Mouse (Mus musculus): ENCODE measurements around the gene Ptgs1.
"Not testable (repeated sequence)": the region's sequence is repeated elsewhere in the genome, so short reads cannot be mapped to it uniquely, and the experiment has no call there.

Gene Ptgs1

GRCm38 (mm10) chr2:36230366-36230765, at the start of gene Ptgs1:
Gene Ptgs1 (plus strand): TSS chr2:36230426.
- DNase-seq (ENCODE audit: low spot score in 2 of 2): peak; percentile 24 to 48

GRCm38 (mm10) chr2:36181587-36182368, 48.4 kb upstream of the Ptgs1 start:
- not testable (repeated sequence) for DNase-seq (ENCODE audit: low spot score in 2 of 2)

DNA sequence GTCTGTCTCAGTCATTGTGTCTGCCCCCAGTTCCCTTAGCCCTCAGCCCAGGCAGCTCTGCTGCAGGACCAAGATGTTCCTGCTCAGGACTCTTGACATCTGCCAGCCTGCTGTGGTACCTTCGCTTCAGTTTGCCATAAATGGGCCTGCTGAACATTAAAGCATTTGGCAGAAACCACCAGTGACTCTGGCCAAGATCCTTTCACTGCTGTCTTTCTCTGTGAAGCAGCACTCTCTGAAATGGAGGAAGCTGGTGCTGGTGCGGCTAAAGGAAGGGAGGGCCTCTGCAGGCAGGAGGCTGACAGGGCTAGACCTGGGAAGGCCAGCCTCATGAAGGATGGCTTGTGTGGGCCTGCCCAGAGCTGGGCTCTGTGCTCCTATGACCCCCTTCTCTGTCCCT, 46.9 kb upstream of the Ptgs1 start:
- no peak for DNase-seq (ENCODE audit: low spot score in 2 of 2)

GRCm38 (mm10) chr2:36184192-36184591, 46.0 kb upstream of the Ptgs1 start:
- no peak for DNase-seq (ENCODE audit: low spot score in 2 of 2)

DNA sequence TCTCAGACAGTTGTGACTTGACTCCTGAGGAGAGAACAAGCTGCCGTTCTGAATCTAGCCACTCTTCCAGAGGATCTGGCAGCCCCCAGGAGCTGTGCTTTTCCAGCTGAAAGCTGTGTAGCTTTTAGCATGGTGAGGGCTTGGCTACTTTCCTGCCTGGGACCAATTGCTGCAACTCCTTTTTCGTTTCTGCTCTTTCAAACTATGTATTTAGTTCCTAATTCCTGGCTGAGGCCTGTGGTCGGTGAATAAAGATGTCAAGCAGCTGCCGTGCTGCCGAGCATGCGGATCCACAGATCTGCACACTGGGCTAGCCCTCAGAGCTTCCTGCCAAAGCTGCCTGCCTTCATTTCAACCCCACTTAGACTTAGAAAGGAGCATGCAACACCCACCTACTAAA, 45.4 kb upstream of the Ptgs1 start:
- DNase-seq (ENCODE audit: low spot score in 2 of 2): no peak

- not testable (repeated sequence) for DNase-seq (ENCODE audit: low spot score in 2 of 2)
Observed at GRCm38 (mm10) chr2:36189200-36189599, 41.0 kb upstream of the Ptgs1 start.

- DNase-seq (ENCODE audit: low spot score in 2 of 2): no peak
Observed at GRCm38 (mm10) chr2:36191098-36191941, 38.9 kb upstream of the Ptgs1 start.

DNA sequence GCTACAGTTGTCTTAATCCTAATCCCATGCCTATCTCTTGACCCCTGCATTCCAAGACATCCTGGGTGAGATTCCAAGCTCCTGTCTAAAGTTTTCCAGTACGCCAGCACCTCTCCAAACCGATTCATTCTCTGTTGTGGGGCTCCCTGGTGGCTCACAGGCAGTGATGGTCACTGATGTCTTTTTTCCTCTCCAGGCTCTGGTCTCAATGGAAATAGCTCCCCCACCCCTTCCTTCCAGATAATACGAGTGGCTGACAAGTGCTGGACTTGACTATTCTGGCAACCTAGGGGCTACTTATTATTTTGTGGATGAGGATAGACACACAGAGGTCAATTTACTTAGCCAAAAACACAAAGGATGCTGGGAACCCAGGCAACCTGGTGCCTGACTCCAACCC, 33.2 kb upstream of the Ptgs1 start:
- no peak for DNase-seq (ENCODE audit: low spot score in 2 of 2)

- peak; percentile 42 to 58 for DNase-seq (ENCODE audit: low spot score in 2 of 2)
Observed at GRCm38 (mm10) chr2:36197919-36198881, 32.0 kb upstream of the Ptgs1 start.

DNA sequence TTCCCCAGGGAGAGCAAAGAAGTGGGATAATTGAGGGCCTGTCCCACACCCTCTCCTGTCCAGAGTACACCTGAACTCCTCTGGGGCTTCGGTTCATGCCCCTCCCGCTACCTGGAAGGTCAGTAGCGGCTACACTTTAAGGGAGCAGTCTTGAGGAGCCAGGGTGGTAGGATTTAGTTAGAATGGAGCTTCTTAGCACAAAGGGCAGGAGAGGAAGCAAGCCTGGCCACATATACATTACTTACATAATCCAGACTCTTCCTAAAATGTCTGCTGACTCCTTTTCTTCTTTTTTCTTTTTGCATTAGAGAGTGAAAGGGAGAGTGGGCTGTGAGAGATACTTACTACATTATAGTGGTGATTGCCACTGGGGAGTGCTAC, 31.4 kb upstream of the Ptgs1 start:
- DNase-seq (ENCODE audit: low spot score in 2 of 2): no peak

- no peak for DNase-seq (ENCODE audit: low spot score in 2 of 2)
Observed at GRCm38 (mm10) chr2:36200813-36201212, 29.4 kb upstream of the Ptgs1 start.

- DNase-seq (ENCODE audit: low spot score in 2 of 2): no peak
Observed at GRCm38 (mm10) chr2:36201756-36202610, 28.2 kb upstream of the Ptgs1 start.

GRCm38 (mm10) chr2:36202611-36202880, 27.7 kb upstream of the Ptgs1 start:
- no peak for DNase-seq (ENCODE audit: low spot score in 2 of 2)

DNA sequence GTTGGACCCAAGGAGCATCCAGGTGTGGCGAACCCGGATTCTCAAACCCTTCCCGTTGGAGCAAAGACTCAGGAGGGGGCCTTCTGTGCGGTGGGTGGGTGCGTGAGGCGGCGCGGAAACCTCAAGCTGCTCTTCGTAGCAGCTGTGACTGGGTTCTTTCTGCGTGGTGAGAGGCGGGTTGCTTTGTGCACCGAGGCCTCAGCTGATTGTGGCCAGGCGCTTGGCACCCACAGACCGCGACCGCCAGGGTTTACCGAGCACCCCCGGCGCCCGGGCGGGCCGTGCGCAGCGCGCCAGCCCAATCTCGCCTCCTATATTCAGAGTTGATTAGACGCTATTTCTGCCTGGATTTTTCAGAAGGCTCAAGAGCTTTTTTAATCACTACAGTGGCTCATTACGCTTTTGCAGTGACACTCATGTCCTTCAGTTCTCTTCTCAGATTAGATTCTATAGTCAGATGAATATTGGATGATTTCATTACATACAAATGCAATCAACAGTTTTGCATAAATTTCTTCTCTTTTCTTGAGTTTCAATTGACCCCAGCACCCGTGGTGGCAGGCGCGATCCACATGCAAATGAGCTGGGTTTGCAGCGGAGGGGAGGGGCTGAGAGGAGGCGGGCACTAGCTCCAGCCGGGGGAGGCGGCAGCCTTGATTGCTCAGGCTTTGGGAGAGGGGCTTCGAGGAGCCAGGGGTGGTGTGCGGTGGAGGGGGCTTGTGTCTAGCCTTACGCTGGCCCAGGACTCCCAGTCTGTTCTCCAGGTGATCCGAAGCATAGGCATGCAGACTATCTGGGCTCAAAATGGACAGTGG, 27.0 kb upstream of the Ptgs1 start:
- DNase-seq (ENCODE audit: low spot score in 2 of 2): peak; percentile 44 to 57

DNA sequence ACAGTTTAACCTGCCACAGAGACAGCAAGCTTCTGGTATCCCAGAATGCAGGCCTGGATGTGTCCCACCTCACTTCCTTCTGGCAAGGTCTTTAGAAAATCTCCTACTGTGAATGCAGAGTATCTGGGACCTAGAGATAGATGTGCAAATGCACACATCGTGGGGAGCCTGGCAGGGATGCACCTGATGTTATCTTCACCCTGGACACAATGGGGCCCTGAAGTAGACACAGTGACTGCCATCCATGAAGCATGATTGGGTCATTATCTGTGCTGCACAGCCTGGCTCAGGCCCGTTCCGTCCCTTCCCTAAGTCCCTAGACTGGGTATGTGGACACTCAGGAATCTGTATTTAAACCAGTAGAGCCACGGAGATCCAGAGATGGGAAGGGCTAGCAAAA, 25.6 kb upstream of the Ptgs1 start:
- no peak for DNase-seq (ENCODE audit: low spot score in 2 of 2)

- DNase-seq (ENCODE audit: low spot score in 2 of 2): no peak
Observed at GRCm38 (mm10) chr2:36207071-36207470, 23.2 kb upstream of the Ptgs1 start.

DNA sequence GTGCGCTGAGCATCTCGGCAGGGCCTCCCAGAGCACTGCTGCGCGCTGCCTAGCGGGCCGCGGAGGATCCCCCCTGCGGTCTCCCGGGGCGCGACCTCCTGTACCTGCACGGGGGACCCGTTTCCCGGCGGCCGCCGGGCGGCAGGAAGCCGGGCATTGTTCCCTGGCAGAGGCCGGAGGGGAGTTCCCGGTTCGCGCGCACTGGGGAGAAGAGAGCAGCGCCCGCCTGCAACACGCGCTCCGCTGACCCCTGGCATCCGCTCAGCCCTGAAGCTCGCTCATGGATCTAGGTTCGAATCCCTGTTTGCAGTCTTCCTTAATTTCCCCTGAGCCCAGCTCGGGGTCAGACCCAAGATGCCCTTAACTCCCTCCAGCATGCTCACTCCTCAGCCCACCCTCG, 19.4 kb upstream of the Ptgs1 start:
- DNase-seq (ENCODE audit: low spot score in 2 of 2): no peak

GRCm38 (mm10) chr2:36211785-36212184, 18.4 kb upstream of the Ptgs1 start:
- DNase-seq (ENCODE audit: low spot score in 2 of 2): no peak

- DNase-seq (ENCODE audit: low spot score in 2 of 2): no peak
Observed at GRCm38 (mm10) chr2:36213108-36213507, 17.1 kb upstream of the Ptgs1 start.

DNA sequence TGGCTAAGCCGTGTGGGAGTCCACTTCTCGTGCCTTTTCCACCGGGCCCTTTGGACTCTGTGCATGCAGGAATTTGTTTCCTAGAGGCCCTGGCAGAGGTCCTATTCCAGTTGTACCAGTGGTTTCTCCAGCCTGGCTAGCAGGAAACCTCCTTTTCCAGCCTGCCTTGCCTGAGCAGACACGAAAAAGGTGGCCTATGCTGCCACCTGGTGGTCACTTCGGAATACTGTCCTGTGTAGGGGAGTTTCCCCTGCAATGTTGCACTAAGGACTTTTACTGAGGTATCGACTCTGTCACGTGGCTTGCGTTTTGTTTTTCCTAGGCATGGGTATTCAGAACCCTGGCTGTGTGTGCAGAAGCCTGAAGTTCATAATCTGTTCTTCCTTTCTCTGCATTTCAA, 16.2 kb upstream of the Ptgs1 start:
- DNase-seq (ENCODE audit: low spot score in 2 of 2): peak; percentile 56 to 65
